Mouse (Mus musculus): Measurements from ENCODE around the gene Rin2.

GRCm38 (mm10) chr2:145711512-145711911, 36.5 kb downstream of the Rin2 start:
- TF ChIP-seq SMC3 (IDR thresholded peaks at IDR 0.05; ENCODE audit: low read depth, low read length) = no peak
- no peak for TF ChIP-seq TCF12 (IDR thresholded peaks at IDR 0.05; ENCODE audit: low read depth, low read length)
- TF ChIP-seq MAFK (IDR thresholded peaks at IDR 0.05; ENCODE audit: insufficient replicate concordance, low read length) = no peak
- no peak for TF ChIP-seq EP300 (IDR thresholded peaks at IDR 0.05; ENCODE audit: low read length)
- TF ChIP-seq BHLHE40 (IDR thresholded peaks at IDR 0.05; ENCODE audit: low read depth, low read length) = no peak
- TF ChIP-seq POLR2A (IDR thresholded peaks at IDR 0.05; ENCODE audit: low read depth, low read length) = no peak
- no peak for TF ChIP-seq CTCF (conservative IDR thresholded peaks at IDR 0.05 in 1 of 2, IDR thresholded peaks at IDR 0.05 in 1 of 2; ENCODE audit: low read depth in 2 of 2, low read length in 2 of 2)
